Mouse (Mus musculus) heart, postnatal 0 days (tissue): ENCODE data around the gene Tango2.

Experiments
- CTCF ChIP-seq: IDR thresholded peaks from 2 replicates; pipeline ENCODE4 v1.5.1; 2016; ENCODE audit warnings: antibody characterized with exemption, control low read depth, low read depth
- EP300 ChIP-seq: IDR thresholded peaks from 2 replicates; pipeline ENCODE4 v1.6.1; 2016; ENCODE audit warnings: antibody characterized with exemption, low read depth

DNA sequence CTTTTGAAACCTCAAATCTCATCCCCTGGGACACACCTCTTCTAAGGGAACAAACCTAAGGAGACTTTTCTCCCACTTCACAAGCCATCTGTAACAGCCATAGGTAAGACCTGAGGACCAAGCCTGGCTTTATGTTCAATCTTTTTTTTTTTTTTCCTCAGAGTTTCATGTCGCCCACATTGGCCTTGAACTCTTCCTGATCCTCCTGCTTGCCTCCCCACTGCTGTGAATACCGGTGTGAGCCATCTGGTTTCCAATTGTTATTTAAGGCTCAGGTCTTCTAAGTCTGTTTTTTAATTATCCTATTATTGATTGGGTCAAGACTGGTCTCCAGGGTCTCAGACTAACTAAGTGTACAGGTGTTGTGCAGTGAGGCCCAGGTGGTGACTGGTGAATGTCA, 26.5 kb downstream of the Tango2 start:
- TF ChIP-seq CTCF: no peak
- no peak for TF ChIP-seq EP300
